Mouse (Mus musculus): Measurements from ENCODE around the gene Gm20532.

Gm20532 gene
- long read RNA-seq, experiment 1, result 0 reads
- long read RNA-seq, experiment 2, partial matches to known transcripts, result 0 of 1 reads
- long read RNA-seq, experiment 2, other reads (novel, unspliced or antisense), result 1 of 1 reads

DNA sequence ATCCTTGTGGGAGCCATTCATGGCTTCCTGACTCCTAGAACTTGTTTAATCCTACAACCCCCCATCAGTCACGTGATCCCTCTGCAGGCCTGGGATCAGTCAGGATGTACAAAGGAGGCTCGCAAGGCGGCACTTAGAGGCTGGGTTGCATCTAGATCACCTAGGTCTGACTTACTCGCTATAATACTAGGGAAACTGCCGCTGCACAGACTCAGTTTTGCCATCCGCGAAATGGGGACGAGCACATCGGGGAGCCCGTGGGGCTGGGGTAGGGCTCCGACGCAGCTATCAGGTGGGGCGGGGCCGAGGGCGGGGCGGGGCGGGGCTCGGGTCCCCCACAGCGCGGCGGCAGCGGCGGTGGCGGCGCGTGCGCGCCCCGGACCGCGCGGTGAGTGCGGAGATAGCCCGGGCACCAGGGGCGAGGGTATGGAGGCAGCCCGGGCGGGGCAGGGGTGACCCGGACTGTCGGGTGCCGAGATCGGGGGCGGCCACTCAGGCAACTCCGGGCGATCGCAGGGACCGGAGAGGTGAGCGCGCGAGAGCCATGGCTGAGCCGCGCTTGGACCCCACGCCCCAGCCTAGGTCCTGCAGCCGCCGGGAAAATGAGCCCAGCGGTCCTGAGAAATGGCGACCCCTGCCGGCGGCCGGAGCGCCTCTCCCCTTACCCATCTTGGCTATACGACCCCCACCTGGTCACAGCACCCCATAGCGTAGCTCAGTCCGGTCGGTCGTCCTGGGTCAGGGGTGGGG lies at the start of gene Gm20532:
TSS of gene Gm20532 (plus strand) at position 346 of the 750 bp plus-strand sequence.
- intact Hi-C loops (cut with DNase I), result no loop called here

DNA sequence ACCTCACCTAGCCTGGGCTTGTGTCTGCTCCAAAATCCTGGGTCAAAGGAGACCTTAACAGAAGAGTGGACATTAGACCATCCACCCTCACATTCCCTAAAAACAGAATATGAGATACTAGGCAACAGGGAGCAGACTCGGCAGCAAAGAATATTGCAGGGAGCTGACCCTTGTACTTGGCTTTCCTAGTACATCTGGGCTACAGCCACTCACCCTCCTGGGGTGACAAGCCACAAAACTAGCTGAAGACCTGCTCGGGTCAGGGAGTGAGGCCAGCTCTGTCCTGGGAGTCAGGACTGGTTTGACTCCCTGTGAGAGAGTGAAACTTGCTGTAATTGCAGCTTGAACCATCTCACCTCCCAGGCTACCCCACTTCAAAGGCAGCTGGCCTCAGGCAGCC lies 46.9 kb upstream of the Gm20532 start:
- intact Hi-C loops (cut with DNase I), result no loop called here

DNA sequence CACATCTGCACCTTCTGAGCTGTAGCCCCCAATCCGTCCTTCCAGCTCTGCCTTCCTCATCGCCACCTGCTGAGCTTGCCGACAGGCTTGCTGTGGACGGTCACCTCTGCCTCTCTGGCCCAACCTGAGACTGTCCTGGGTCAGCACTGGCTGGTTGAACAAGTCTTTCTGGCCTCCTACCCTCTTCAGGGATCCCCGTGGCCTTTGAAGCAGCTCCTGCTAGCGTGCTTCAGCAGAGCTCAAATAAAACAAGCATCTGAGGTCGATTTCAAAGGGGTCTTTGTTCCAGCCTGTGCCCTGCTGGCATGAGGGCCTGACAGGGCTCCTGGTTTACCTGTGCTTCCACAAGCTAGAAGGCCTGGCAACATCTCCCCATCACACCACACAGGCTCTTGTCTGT lies 45.7 kb upstream of the Gm20532 start:
- intact Hi-C loops (cut with DNase I), result no loop called here

- intact Hi-C loops (cut with DNase I), result no loop called here
Measured at GRCm38 (mm10) chr2:26541258-26541910, 45.1 kb upstream of the Gm20532 start.

- intact Hi-C loops (cut with DNase I), result no loop called here
Measured at GRCm38 (mm10) chr2:26543155-26543554, 43.3 kb upstream of the Gm20532 start.

GRCm38 (mm10) chr2:26543768-26544167 lies 42.7 kb upstream of the Gm20532 start:
- intact Hi-C loops (cut with DNase I), result no loop called here

GRCm38 (mm10) chr2:26544265-26544664 lies 42.2 kb upstream of the Gm20532 start:
- intact Hi-C loops (cut with DNase I), result no loop called here

GRCm38 (mm10) chr2:26547481-26547880 lies 39.0 kb upstream of the Gm20532 start:
- intact Hi-C loops (cut with DNase I), result no loop called here

DNA sequence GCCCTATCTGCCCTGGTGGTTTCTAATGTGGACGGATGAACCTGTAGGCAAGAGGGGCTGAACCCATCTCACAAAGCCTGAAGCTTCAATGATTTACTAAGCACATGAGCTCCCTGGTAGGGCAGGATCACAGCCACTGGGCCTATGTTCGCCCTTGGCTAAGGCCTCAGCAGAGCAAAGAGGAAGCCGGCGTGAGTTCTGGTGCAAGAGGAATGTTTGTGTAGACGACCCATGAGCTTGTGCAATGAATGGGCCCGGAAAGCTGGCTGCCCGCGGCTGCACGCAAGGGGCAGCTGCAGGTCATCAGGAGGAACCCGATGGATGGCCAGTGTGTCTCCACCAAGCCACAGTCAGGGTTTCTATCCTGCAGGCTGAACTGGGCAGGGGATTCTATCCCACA lies 36.6 kb upstream of the Gm20532 start:
- intact Hi-C loops (cut with DNase I), result no loop called here

DNA sequence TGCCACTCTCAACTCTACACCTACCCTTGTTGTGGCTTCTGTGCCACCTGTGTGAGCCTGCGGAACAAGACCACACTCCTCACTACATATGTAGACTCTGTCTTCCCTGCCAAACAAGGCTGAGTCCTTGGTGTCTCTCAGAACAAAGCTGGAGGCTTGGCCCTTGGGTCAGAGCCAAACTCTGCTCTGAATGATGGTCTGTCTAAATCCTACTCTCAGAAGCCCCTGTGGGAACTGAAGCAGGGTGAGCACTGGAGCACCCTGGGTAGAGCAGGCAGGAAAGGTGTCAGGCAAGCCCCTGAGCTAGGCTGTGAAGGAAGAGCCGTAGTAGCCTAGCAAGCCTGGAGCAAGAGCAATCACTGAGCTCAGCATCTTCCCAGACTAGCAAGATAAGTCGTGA lies 36.2 kb upstream of the Gm20532 start:
- intact Hi-C loops (cut with DNase I), result no loop called here

- intact Hi-C loops (cut with DNase I), result no loop called here
Measured at GRCm38 (mm10) chr2:26550777-26551176, 35.7 kb upstream of the Gm20532 start.

DNA sequence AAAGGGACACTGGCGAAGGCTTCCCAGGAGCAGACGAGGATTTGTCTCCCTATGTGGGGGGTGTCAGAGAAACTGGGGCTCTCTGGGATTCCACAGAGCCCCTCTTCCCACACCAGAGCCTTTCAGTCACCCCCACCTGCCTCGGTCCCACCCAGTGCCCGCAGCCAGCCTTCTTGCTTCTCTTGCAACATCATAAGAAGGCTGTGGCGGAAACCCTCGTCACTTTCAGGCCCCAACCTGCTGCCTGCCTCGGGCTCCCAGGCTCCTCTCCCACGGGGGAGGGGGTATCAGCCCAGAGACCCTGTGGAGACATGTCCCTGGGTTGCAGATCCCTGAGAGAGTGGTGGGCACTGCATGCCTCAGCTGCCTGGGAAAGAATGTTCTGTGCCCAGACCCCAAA lies 35.0 kb upstream of the Gm20532 start:
- intact Hi-C loops (cut with DNase I), result no loop called here

DNA sequence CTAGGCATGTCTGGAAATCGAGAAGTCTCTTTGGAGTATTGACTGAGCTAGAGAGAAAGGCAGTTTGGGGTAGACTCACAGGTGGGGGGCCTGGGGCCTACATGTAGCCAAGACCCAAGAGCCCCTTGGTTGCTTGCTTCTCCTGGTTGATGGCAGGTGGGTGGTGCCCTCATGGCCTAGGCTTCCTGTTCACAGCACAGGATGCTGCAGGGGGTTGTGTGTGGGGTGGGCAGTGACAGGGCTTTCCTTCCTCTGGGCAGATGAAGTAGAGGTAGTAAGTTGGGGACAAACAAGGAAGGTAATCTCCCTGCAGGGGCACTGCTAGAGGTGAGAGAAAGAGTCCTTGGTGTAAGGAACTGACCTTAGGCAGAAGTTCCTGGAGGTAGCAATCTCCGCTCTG lies 34.4 kb upstream of the Gm20532 start:
- intact Hi-C loops (cut with DNase I), result no loop called here

DNA sequence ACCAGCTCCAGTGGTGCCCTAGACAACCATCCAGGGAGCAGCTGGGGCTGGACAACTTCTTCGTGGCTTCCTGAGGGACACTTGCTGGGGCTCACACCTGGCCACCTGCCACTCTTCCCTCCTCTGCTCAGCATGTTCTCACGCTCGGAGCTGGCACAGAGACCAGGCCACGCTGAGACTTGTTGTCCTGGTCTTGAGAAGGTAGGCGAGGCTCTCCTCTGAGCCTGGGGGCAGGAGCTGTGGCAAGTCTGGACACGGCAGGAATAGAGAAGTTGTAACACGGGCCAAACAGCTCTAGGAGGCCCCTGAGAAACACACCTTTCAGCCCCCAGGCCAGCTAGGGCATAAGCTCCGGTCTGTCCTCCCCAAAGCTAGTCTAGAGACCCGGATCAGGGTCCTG lies 32.5 kb upstream of the Gm20532 start:
- intact Hi-C loops (cut with DNase I), result no loop called here

GRCm38 (mm10) chr2:26555076-26555475 lies 31.4 kb upstream of the Gm20532 start:
- intact Hi-C loops (cut with DNase I), result no loop called here

DNA sequence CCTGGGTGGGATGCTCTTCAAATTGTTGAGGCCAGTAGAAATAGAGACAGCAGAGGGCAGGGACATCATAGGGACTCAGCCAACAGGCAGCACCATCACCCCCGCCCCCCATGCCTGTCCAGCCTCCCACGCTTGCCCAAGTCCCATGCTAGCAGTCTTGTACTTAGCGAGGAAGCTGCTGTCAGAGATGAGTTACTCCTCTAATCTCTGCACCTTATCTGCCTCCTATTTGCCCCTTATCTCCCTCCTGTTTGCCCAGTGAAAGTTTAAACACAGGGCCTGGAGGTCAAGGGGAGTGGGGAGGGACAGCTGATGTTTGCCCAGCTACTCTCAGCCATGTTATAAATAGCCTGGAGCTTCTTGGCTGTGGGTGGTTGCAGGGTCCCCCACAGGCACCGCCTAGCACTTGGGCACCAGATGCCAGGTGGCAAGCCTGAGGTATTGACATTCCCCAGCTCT lies 29.9 kb upstream of the Gm20532 start:
- intact Hi-C loops (cut with DNase I), result no loop called here

- intact Hi-C loops (cut with DNase I), result loop anchor here (10.0 kb wide), 1 partner anchor 236 kb away; no protein-coding TSS in a partner anchor
Measured at GRCm38 (mm10) chr2:26560506-26560905, 25.9 kb upstream of the Gm20532 start.

- intact Hi-C loops (cut with DNase I), result loop anchor here (1.0 to 10.0 kb wide), 2 partner anchors 112 to 237 kb away; no protein-coding TSS in a partner anchor
Measured at GRCm38 (mm10) chr2:26561351-26562016, 25.0 kb upstream of the Gm20532 start.

DNA sequence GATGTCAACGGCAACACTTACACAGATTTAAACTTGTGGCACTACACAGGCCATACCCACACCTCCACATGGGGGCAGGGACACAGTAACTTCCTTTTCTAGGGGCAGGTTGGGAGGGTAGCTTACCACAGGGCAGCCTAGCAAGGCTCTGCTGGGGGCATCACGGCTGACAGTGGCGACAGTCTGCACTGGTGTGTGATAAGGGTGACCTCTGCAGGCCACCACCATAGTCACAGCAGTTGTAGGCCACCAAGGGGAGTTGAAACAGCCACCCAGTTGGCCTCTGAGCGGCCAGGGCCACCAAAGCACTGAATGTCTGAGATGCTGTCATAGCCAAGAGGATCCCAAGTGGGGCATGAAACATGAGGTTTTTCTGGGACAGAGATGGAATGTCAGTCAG lies 20.2 kb upstream of the Gm20532 start:
- intact Hi-C loops (cut with DNase I), result loop anchor here (10.0 kb wide), 1 partner anchor 241 kb away; no protein-coding TSS in a partner anchor

DNA sequence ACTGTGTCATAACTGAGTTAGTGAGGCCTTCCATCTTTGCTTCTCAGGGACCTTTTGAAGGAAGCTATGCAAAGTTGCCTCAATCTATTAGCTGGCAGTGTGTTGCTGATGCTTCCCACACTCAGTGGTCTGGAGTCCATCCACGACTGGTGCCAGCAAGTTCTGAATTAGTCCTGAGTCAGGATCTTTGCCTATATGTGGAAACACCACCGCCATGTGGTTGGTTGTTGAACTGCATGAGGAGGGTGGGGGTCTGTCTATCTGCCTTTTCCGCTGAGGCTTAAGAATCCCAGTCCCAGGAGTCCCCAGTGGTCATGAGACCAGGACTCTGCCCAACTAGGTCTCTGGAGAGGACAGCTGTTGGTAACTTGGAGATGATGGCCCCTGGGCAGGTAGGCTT lies 16.4 kb upstream of the Gm20532 start:
- intact Hi-C loops (cut with DNase I), result no loop called here

- intact Hi-C loops (cut with DNase I), result no loop called here
Measured at GRCm38 (mm10) chr2:26571400-26571799, 15.0 kb upstream of the Gm20532 start.

- intact Hi-C loops (cut with DNase I), result no loop called here
Measured at GRCm38 (mm10) chr2:26571826-26572225, 14.6 kb upstream of the Gm20532 start.

All from adrenal gland (tissue).